Mouse (Mus musculus): ENCODE results near the gene Stat4. TPM values are rescaled to one million over a fixed set of nuclear protein-coding genes. Genes with fewer than 3 reads are reported as not detected.

Stat4 gene
- polyA plus RNA-seq, 1 experiment from 2014 or later = 0.64 TPM

- H3K36me3 ChIP-seq = no peaks in the 10 kb centered on the region
- no peak overlapping the region for H3K9ac ChIP-seq
- 81% methylated on average over 3 of the region's 3 CpGs for WGBS
- no peaks in the 10 kb centered on the region for H3K9me3 ChIP-seq
- H3K27me3 ChIP-seq = 0 out of 2 replicates have a peak, but pooled peaks cover 5% of the 10 kb centered on the region
- no peak for ATAC-seq (ENCODE audit: low FRiP score)
- no peak overlapping the region for H3K4me2 ChIP-seq
- peaks cover 18% of the 10 kb centered on the region for H3K4me1 ChIP-seq (replicated peaks)
- no peak overlapping the region for H3K27ac ChIP-seq
- no peak overlapping the region for H3K4me3 ChIP-seq
Observed at GRCm38 (mm10) chr1:52116441-52116840, 129.5 kb downstream of the Stat4 start.

- 0 out of 2 replicates have a peak, but pooled peaks cover 5% of the 10 kb centered on the region for H3K27me3 ChIP-seq
- WGBS = 92% methylated on average over 1 of the region's 1 CpGs
- no peaks in the 10 kb centered on the region for H3K36me3 ChIP-seq
- no peak overlapping the region for H3K27ac ChIP-seq
- ATAC-seq (ENCODE audit: low FRiP score) = no peak
- H3K4me2 ChIP-seq = no peak overlapping the region
- no peak overlapping the region for H3K4me3 ChIP-seq
- H3K9me3 ChIP-seq = no peaks in the 10 kb centered on the region
- H3K4me1 ChIP-seq (replicated peaks) = peaks cover 18% of the 10 kb centered on the region
- no peak overlapping the region for H3K9ac ChIP-seq
Observed at GRCm38 (mm10) chr1:52117777-52118176, 130.8 kb downstream of the Stat4 start.

GRCm38 (mm10) chr1:52118860-52119591 is 132.1 kb downstream of the Stat4 start, which contains the start of gene Stat1:
Stat1 (plus strand) TSS chr1:52119440.
- Histone ChIP-seq H3K27ac (peak within 1 kb of the TSS; percentile 53), H3K4me2 (peak within 1 kb of the TSS; percentile 93), H3K4me3 (peak within 1 kb of the TSS; percentile 84), H3K27me3 (0 out of 2 replicates have a peak, but pooled peaks cover 5% of the 10 kb centered on the region), H3K36me3 (no peaks in the 10 kb centered on the region), H3K9ac (peak within 1 kb of the TSS; percentile 82), H3K4me1 (replicated peaks) (peaks cover 13% of the 10 kb centered on the region), H3K9me3 (no peaks in the 10 kb centered on the region)
- ATAC-seq (ENCODE audit: low FRiP score) = peak; percentile 94
- WGBS = 4% methylated on average over 37 of the region's 37 CpGs

GRCm38 (mm10) chr1:52119691-52120090 is 132.7 kb downstream of the Stat4 start:
- Histone ChIP-seq H3K27me3 (0 out of 2 replicates have a peak, but pooled peaks cover 5% of the 10 kb centered on the region), H3K9me3 (no peaks in the 10 kb centered on the region), H3K4me3 (peak overlapping the region; percentile 84), H3K36me3 (no peaks in the 10 kb centered on the region), H3K9ac (peak overlapping the region; percentile 82), H3K4me2 (peak overlapping the region; percentile 93), H3K4me1 (replicated peaks) (peaks cover 13% of the 10 kb centered on the region), H3K27ac (peak overlapping the region; percentile 53; the same call in 1 of the 2 replicates)
- ATAC-seq (ENCODE audit: low FRiP score) = peak; percentile 41
- WGBS = under 1% methylated on average over 20 of the region's 20 CpGs

- Histone ChIP-seq H3K27ac (no peak overlapping the region), H3K9me3 (no peaks in the 10 kb centered on the region), H3K36me3 (no peaks in the 10 kb centered on the region), H3K4me3 (peak overlapping the region; percentile 84), H3K9ac (peak overlapping the region; percentile 82), H3K4me2 (peak overlapping the region; percentile 93), H3K4me1 (replicated peaks) (peaks cover 13% of the 10 kb centered on the region), H3K27me3 (0 out of 2 replicates have a peak, but pooled peaks cover 5% of the 10 kb centered on the region)
- 43% methylated on average over 10 of the region's 10 CpGs for WGBS
- no peak for ATAC-seq (ENCODE audit: low FRiP score)
Observed at GRCm38 (mm10) chr1:52120191-52120590, 133.2 kb downstream of the Stat4 start.

- no peaks in the 10 kb centered on the region for H3K36me3 ChIP-seq
- H3K27ac ChIP-seq = no peak overlapping the region
- WGBS = 91% methylated on average over 3 of the region's 3 CpGs
- H3K4me2 ChIP-seq = no peak overlapping the region
- ATAC-seq (ENCODE audit: low FRiP score) = no peak
- H3K9ac ChIP-seq = no peak overlapping the region
- 0 out of 2 replicates have a peak, but pooled peaks cover 3% of the 10 kb centered on the region for H3K27me3 ChIP-seq
- H3K9me3 ChIP-seq = no peaks in the 10 kb centered on the region
- H3K4me3 ChIP-seq = no peak overlapping the region
- peaks cover 13% of the 10 kb centered on the region for H3K4me1 ChIP-seq (replicated peaks)
Observed at GRCm38 (mm10) chr1:52121052-52121451, 134.1 kb downstream of the Stat4 start.

- 69% methylated on average over 3 of the region's 3 CpGs for WGBS
- Histone ChIP-seq H3K4me3 (no peak overlapping the region), H3K9me3 (no peaks in the 10 kb centered on the region), H3K4me1 (replicated peaks) (peaks cover 6% of the 10 kb centered on the region), H3K9ac (no peak overlapping the region), H3K36me3 (peaks cover 18% of the 10 kb centered on the region), H3K4me2 (no peak overlapping the region), H3K27me3 (no peaks in the 10 kb centered on the region), H3K27ac (no peak overlapping the region)
- ATAC-seq (ENCODE audit: low FRiP score) = no peak
Observed at GRCm38 (mm10) chr1:52124818-52125217, 137.9 kb downstream of the Stat4 start.

GRCm38 (mm10) chr1:52127350-52127749 is 140.4 kb downstream of the Stat4 start:
- Histone ChIP-seq H3K36me3 (peaks cover 18% of the 10 kb centered on the region), H3K27me3 (no peaks in the 10 kb centered on the region), H3K9me3 (no peaks in the 10 kb centered on the region), H3K4me3 (no peak overlapping the region), H3K4me1 (replicated peaks) (no peaks in the 10 kb centered on the region), H3K4me2 (no peak overlapping the region), H3K9ac (no peak overlapping the region), H3K27ac (no peak overlapping the region)
- no peak for ATAC-seq (ENCODE audit: low FRiP score)
- WGBS = 92% methylated on average over 6 of the region's 6 CpGs

GRCm38 (mm10) chr1:52129794-52130193 is 142.8 kb downstream of the Stat4 start:
- Histone ChIP-seq H3K9me3 (no peaks in the 10 kb centered on the region), H3K27ac (no peak overlapping the region), H3K4me1 (replicated peaks) (peaks cover 3% of the 10 kb centered on the region; the same call in 1 of the 2 replicates), H3K4me3 (no peak overlapping the region), H3K9ac (no peak overlapping the region), H3K36me3 (peaks cover 18% of the 10 kb centered on the region), H3K4me2 (no peak overlapping the region), H3K27me3 (no peaks in the 10 kb centered on the region)
- ATAC-seq (ENCODE audit: low FRiP score) = no peak
- WGBS = 71% methylated on average over 6 of the region's 6 CpGs

GRCm38 (mm10) chr1:52131787-52132377 is 144.9 kb downstream of the Stat4 start:
- Histone ChIP-seq H3K4me1 (replicated peaks) (peaks cover 10% of the 10 kb centered on the region; the same call in 1 of the 2 replicates), H3K27ac (no peak overlapping the region), H3K9ac (no peak overlapping the region), H3K9me3 (no peaks in the 10 kb centered on the region), H3K4me2 (no peak overlapping the region), H3K36me3 (peaks cover 10% of the 10 kb centered on the region), H3K4me3 (no peak overlapping the region), H3K27me3 (no peaks in the 10 kb centered on the region)
- 87% methylated on average over 11 of the region's 11 CpGs for WGBS
- no peak for ATAC-seq (ENCODE audit: low FRiP score)

GRCm38 (mm10) chr1:52133254-52133653 is 146.3 kb downstream of the Stat4 start:
- Histone ChIP-seq H3K27ac (no peak overlapping the region), H3K4me2 (no peak overlapping the region), H3K36me3 (peaks cover 4% of the 10 kb centered on the region), H3K4me1 (replicated peaks) (peaks cover 14% of the 10 kb centered on the region; the same call in 1 of the 2 replicates), H3K4me3 (no peak overlapping the region), H3K27me3 (no peaks in the 10 kb centered on the region), H3K9me3 (no peaks in the 10 kb centered on the region), H3K9ac (no peak overlapping the region)
- WGBS = 65% methylated on average over 8 of the region's 8 CpGs
- no peak for ATAC-seq (ENCODE audit: low FRiP score)

GRCm38 (mm10) chr1:52137292-52137691 is 150.3 kb downstream of the Stat4 start:
- no peaks in the 10 kb centered on the region for H3K27me3 ChIP-seq
- peak; percentile 50; the same call in 1 of the 2 replicates for ATAC-seq (ENCODE audit: low FRiP score)
- WGBS = 53% methylated on average over 16 of the region's 16 CpGs
- H3K4me2 ChIP-seq = no peak overlapping the region
- H3K9me3 ChIP-seq = no peaks in the 10 kb centered on the region
- H3K36me3 ChIP-seq = no peaks in the 10 kb centered on the region; the same call in 1 of the 2 replicates
- H3K4me1 ChIP-seq (replicated peaks) = peaks cover 14% of the 10 kb centered on the region; the same call in 1 of the 2 replicates
- 0 out of 2 replicates have a peak overlapping the region, but pooled peaks have one; percentile 19 for H3K9ac ChIP-seq
- H3K27ac ChIP-seq = no peak overlapping the region
- H3K4me3 ChIP-seq = no peak overlapping the region
